Comparison of ENCODE assay signal across 8 mouse cellular contexts in the genomic region with DNA sequence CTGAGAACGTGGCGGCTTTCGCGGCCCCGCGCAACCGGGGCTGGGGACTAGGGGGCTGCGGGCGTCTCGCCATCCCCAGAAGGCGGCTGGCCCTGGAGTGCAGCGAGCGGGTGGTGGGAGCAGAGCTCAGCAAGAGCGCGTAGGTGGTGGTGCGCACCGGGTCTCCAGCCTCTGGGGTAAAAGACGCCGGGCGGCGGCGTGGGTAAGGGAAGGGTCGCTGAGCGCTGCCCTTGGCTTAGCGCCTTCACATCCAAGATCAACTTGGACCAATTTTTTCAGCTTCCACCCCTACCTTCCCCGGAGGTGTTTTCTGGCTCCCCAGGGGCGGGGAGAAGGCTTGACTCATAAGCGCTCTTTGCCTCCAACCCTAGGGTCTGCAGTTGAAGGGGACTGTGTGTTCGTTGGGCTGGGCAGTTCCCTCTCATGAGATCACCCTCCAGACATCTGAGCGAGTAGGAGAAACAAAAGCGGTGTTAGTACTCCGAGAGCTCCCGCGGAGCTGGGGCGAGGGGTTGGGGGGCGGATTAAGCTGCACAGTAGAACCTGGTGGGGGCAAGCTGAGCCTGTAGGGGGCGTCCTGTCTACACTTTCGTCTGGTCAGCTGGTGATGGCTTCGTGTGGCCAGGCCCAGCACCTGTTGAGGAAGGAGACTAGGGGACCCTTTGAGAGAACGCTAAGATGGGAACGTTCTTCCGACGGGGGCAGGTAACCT. TPM values are rescaled to one million over a fixed set of nuclear protein-coding genes. Genes with fewer than 3 reads are reported as not detected.
A peak's percentile ranks its signal among the peaks of the same experiment; 100 is the strongest.
DNase-seq lines count a peak whose midpoint lies in the region; ATAC-seq and TF ChIP-seq lines count a peak whose summit lies in the region.

No protein-coding gene starts in this region.

- H3K4me3 ChIP-seq in lung, embryonic 15.5 days: peak overlapping the region; percentile 64
- peak overlapping the region; percentile 58 to 66 for H3K4me3 ChIP-seq in heart, embryonic 14.5 days (ENCODE audit: control insufficient read depth in 1 of 2, insufficient read depth in 1 of 2, low read depth in 1 of 2, low read length in 2 of 2)
- peak overlapping the region; percentile 81 for H3K4me3 ChIP-seq in midbrain, embryonic 10.5 days
- H3K4me3 ChIP-seq in testis, adult 2 months (ENCODE audit: control insufficient read depth, low read depth, low read length): peak overlapping the region; percentile 61

- H3K9ac ChIP-seq in lung, embryonic 15.5 days: peak overlapping the region; percentile 57
- H3K9ac ChIP-seq in heart, embryonic 14.5 days (ENCODE audit: low read length): peak overlapping the region; percentile 72

- no peaks in the 10 kb centered on the region for H3K36me3 ChIP-seq in lung, embryonic 15.5 days
- no peaks in the 10 kb centered on the region for H3K36me3 ChIP-seq in heart, embryonic 14.5 days (ENCODE audit: control insufficient read depth, insufficient read depth, low read length)
- 0 out of 2 replicates have a peak, but pooled peaks cover 6% of the 10 kb centered on the region for H3K36me3 ChIP-seq in midbrain, embryonic 10.5 days
- H3K36me3 ChIP-seq in testis, adult 2 months (ENCODE audit: control insufficient read depth, insufficient read depth, low read length): no peaks in the 10 kb centered on the region

- DNase-seq in lung, postnatal 14 days: no peak
- peak; percentile 81 for DNase-seq in embryo, embryonic 11 days
- peak; percentile 73 to 86 for DNase-seq in layer of hippocampus, postnatal 25 days (ENCODE audit: extremely low spot score in 1 of 2, low spot score in 1 of 2)
- DNase-seq in midbrain, embryonic 10.5 days (ENCODE audit: low spot score): peak; percentile 81

- 1% methylated on average over 43 of the region's 43 CpGs for WGBS in lung, embryonic 15.5 days
- 1% methylated on average over 43 of the region's 43 CpGs for WGBS in heart, embryonic 14.5 days
- WGBS in midbrain, embryonic 10.5 days: 1% methylated on average over 43 of the region's 43 CpGs

- 0 out of 2 replicates have a peak, but pooled peaks have one; percentile 13 for TF ChIP-seq CTCF in testis, adult 2 months (IDR thresholded peaks at IDR 0.05; ENCODE audit: control insufficient read depth, insufficient read depth, insufficient replicate concordance, low read depth, low read length)

- no peaks in the 10 kb centered on the region for H3K9me3 ChIP-seq in lung, embryonic 15.5 days
- H3K9me3 ChIP-seq in heart, embryonic 14.5 days (ENCODE audit: control insufficient read depth, low read length): no peaks in the 10 kb centered on the region
- no peaks in the 10 kb centered on the region; the same call in 1 of the 2 replicates for H3K9me3 ChIP-seq in midbrain, embryonic 10.5 days (replicated peaks)

- H3K4me2 ChIP-seq in lung, embryonic 15.5 days: peak overlapping the region; percentile 99
- H3K4me2 ChIP-seq in heart, embryonic 14.5 days (ENCODE audit: low read length): peak overlapping the region; percentile 100

- peaks cover 27% of the 10 kb centered on the region for H3K4me1 ChIP-seq in lung, embryonic 15.5 days
- H3K4me1 ChIP-seq in heart, embryonic 14.5 days (ENCODE audit: control insufficient read depth in 2 of 2, insufficient read depth in 2 of 2, low read length in 2 of 2): peaks cover 6 to 8% of the 10 kb centered on the region in 2 experiments
- peaks cover 61% of the 10 kb centered on the region for H3K4me1 ChIP-seq in midbrain, embryonic 10.5 days
- peaks cover 33% of the 10 kb centered on the region for H3K4me1 ChIP-seq in testis, adult 2 months (ENCODE audit: control insufficient read depth, insufficient read depth, low read length)

- no peak for TF ChIP-seq POLR2A in testis, adult 2 months (IDR thresholded peaks at IDR 0.05; ENCODE audit: control insufficient read depth, low read depth, low read length)

- H3K27ac ChIP-seq in lung, embryonic 15.5 days: no peak overlapping the region
- no peak overlapping the region for H3K27ac ChIP-seq in heart, embryonic 14.5 days (replicated peaks in 1 of 2; ENCODE audit: control insufficient read depth in 1 of 2, insufficient read depth in 1 of 2, low read depth in 2 of 2, low read length in 2 of 2)
- H3K27ac ChIP-seq in midbrain, embryonic 10.5 days (replicated peaks): peak overlapping the region; percentile 95
- H3K27ac ChIP-seq in testis, adult 2 months (ENCODE audit: control insufficient read depth, insufficient read depth, low read depth, low read length): no peak overlapping the region

- H3K27me3 ChIP-seq in lung, embryonic 15.5 days: peaks cover 60% of the 10 kb centered on the region
- peaks cover 77% of the 10 kb centered on the region for H3K27me3 ChIP-seq in heart, embryonic 14.5 days (ENCODE audit: control insufficient read depth, insufficient read depth, low read length)
- H3K27me3 ChIP-seq in midbrain, embryonic 10.5 days (ENCODE audit: low read depth, poor library complexity, severe bottlenecking): peaks cover 65% of the 10 kb centered on the region
- H3K27me3 ChIP-seq in testis, adult 2 months (ENCODE audit: control insufficient read depth, insufficient read depth, low read length): no peaks in the 10 kb centered on the region

- ATAC-seq in lung, embryonic 15.5 days (ENCODE audit: borderline replicate concordance, extremely low read depth, low FRiP score, low TSS enrichment): peak; percentile 6; the same call in 1 of the 2 replicates
- peak; percentile 23; the same call in 1 of the 2 replicates for ATAC-seq in heart, embryonic 14.5 days (ENCODE audit: insufficient number of reproducible peaks, insufficient read depth, low FRiP score, low read depth)
- no peak for ATAC-seq in granulocyte monocyte progenitor cell, adult 5-6 weeks (replicated peaks; ENCODE audit: poor library complexity, severe bottlenecking)

RNA-seq across cellular contexts. Expression of gene Galnt16, which starts 1.7 kb away (rescaled TPM):
- polyA plus RNA-seq in lung, embryonic 15.5 days (2015; fragmentation: Nextera tagmentation; extraction: Ambion mirVana): 12.3 TPM in 2 replicates
- polyA plus RNA-seq in heart, embryonic 14.5 days (2014; fragmentation: Nextera tagmentation; extraction: Ambion mirVana): 2.1 and 2.4 TPM in 2 replicates
- total RNA-seq in layer of hippocampus, postnatal 25 days (2021): 100 to 1,000 TPM; 152 to 160 TPM
- 28.4 and 31.6 TPM in 2 replicates for polyA plus RNA-seq in midbrain, embryonic 10.5 days (2016; fragmentation: Nextera tagmentation; extraction: Ambion mirVana)
- 1.5 and 1.7 TPM in 2 replicates for polyA plus RNA-seq in testis, adult 2 months (2012; rRNA removed)
- total RNA-seq in granulocyte monocyte progenitor cell, adult 5-6 weeks (2014; fragmentation: Nextera tagmentation): not detected in 2 replicates
- total RNA-seq in granulocyte monocyte progenitor cell, adult 5-6 weeks (2017): not detected in 2 replicates

RNA-seq across cellular contexts. Expression of gene Exd2, which starts 56.9 kb away (rescaled TPM):
- polyA plus RNA-seq in lung, embryonic 15.5 days (2015; fragmentation: Nextera tagmentation; extraction: Ambion mirVana): 27.3 and 29.2 TPM in 2 replicates
- polyA plus RNA-seq in heart, embryonic 14.5 days (2014; fragmentation: Nextera tagmentation; extraction: Ambion mirVana): 17.4 and 17.9 TPM in 2 replicates
- 100 to 1,000 TPM in 1 of 2 experiments, 10 to 100 TPM in 1; 91.5 to 107 TPM for total RNA-seq in layer of hippocampus, postnatal 25 days (2021)
- 39.0 and 44.1 TPM in 2 replicates for polyA plus RNA-seq in midbrain, embryonic 10.5 days (2016; fragmentation: Nextera tagmentation; extraction: Ambion mirVana)
- polyA plus RNA-seq in testis, adult 2 months (2012; rRNA removed): 19.0 and 24.2 TPM in 2 replicates
- total RNA-seq in granulocyte monocyte progenitor cell, adult 5-6 weeks (2014; fragmentation: Nextera tagmentation): 13.8 and 20.0 TPM in 2 replicates
- 9.9 and 11.2 TPM in 2 replicates for total RNA-seq in granulocyte monocyte progenitor cell, adult 5-6 weeks (2017)
